Mouse (Mus musculus) Patski (cell line): ENCODE measurements around the gene Rdh19. TPM values are rescaled to one million over a fixed set of nuclear protein-coding genes. Genes with fewer than 3 reads are reported as not detected.
"Not testable (repeated sequence)": the region's sequence is repeated elsewhere in the genome, so short reads cannot be mapped to it uniquely, and the experiment has no call there.

Source experiments
- ATAC-seq: fragments of 100-300 bp; one replicate; pipeline ENCODE4 v1.8.0; 2021
- CTCF ChIA-PET: fragments of 350-600 bp; sonication (Branson Sonifier 250); formaldehyde crosslinking; loops from one replicate; lab custom pipeline; 2022; ENCODE audit warnings: inconsistent platforms; lab: Charles Lee
- POLR2A ChIA-PET: fragments of 350-600 bp; sonication (Branson Sonifier 250); formaldehyde crosslinking; loops from one replicate; lab custom pipeline; 2022; ENCODE audit warnings: antibody characterized with exemption, inconsistent platforms; lab: Charles Lee
- DNase-seq: peaks from one replicate; pipeline ENCODE4 v3.0.0-alpha.2; 2011; ENCODE audit warnings: low read depth, low spot score
- H3K27me3 ChIP-seq: fragments of 371-371 bp; one replicate; pipeline ENCODE4 v1.5.1; 2021
- CTCF ChIP-seq: fragments of 100-300 bp; IDR thresholded peaks from one replicate; pipeline ENCODE4 v1.5.1; 2021
- in situ Hi-C: fragments of 300-500 bp; cut with MboI; formaldehyde crosslinking; loops from 3 replicates; pipeline ENCODE4 v1.11.1; 2018; ENCODE audit warnings: low pct_unique_long_range_greater_than_20kb, mixed read lengths
- polyA plus RNA-seq: library from polyadenylated mRNA; unstranded; gene quantifications from one replicate; pipeline ENCODE4 v1.2.3, GENCODE M21; 2021

Rdh19 gene
- polyA plus RNA-seq, 1 experiment from 2014 or later: not detected

DNA sequence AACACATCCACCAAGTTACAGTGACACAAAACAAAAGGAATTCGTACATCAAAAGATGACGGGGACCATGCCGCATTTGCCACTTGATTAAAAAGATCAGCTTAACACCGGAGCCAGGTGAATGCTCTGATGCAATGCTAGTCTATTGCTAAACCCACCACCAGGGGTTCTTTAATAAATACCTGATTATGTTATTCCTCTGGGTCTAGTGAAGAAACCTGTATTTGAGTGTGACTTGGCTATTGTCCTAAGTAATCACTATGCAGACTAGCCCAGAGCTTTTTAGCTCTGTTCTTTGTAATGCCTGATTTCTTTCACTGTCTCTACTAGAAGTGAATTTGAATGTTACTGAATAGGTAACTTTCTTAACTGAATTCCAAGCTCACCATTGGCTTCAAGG lies 31.3 kb downstream of the Rdh19 start:
- TF ChIP-seq CTCF: no peak
- DNase-seq (no peak), ATAC-seq (no peak)
- POLR2A ChIA-PET: no interaction called here
- no peaks in the 10 kb centered on the region for H3K27me3 ChIP-seq
- in situ Hi-C loops: no loop called here
- CTCF ChIA-PET: no interaction called here

- ATAC-seq: no peak
- ChIA-PET POLR2A (no interaction called here), CTCF (no interaction called here)
- in situ Hi-C loops: no loop called here
- DNase-seq: no peak
- H3K27me3 ChIP-seq: no peaks in the 10 kb centered on the region
- TF ChIP-seq CTCF: no peak
These were observed 36.8 kb downstream of the Rdh19 start for GRCm38 (mm10) chr10:127886551-127886950.

GRCm38 (mm10) chr10:127886971-127887370 lies 37.2 kb downstream of the Rdh19 start:
- ChIA-PET POLR2A (no interaction called here), CTCF (no interaction called here)
- in situ Hi-C loops: no loop called here
- DNase-seq (no peak), ATAC-seq (no peak)
- no peak for TF ChIP-seq CTCF
- no peaks in the 10 kb centered on the region for H3K27me3 ChIP-seq

DNA sequence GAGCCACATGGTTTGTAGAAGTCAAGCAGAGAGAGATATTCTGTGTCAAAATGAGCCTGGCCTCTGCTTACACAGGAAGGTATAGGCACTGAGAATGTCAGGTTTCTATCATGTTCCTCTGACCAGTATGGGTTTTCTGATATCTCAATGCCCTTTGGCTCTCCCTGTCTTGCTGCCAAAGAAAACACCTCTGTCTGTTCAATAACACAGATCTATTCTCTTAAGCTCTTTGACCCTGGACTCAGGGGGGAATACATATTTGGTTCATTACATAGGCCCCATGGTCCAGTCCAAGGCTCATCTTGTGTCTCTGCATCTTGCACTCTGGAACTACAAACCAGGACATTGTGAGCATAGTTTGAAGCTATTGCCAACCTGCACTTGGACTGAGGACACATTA lies 38.9 kb downstream of the Rdh19 start, which contains the start of gene Rdh7:
Gene Rdh7, minus strand, starts transcription at position 213 of the 400 bp plus-strand sequence.
- DNase-seq: no peak
- no peak for ATAC-seq
- in situ Hi-C loops: no loop called here
- ChIA-PET CTCF (no interaction called here), POLR2A (no interaction called here)
- no peak for TF ChIP-seq CTCF
- no peaks in the 10 kb centered on the region for H3K27me3 ChIP-seq

GRCm38 (mm10) chr10:127891481-127891880 lies 41.8 kb downstream of the Rdh19 start:
- DNase-seq: no peak
- ChIA-PET CTCF (no interaction called here), POLR2A (no interaction called here)
- ATAC-seq: no peak
- in situ Hi-C loops: no loop called here
- TF ChIP-seq CTCF: no peak
- H3K27me3 ChIP-seq: no peaks in the 10 kb centered on the region

DNA sequence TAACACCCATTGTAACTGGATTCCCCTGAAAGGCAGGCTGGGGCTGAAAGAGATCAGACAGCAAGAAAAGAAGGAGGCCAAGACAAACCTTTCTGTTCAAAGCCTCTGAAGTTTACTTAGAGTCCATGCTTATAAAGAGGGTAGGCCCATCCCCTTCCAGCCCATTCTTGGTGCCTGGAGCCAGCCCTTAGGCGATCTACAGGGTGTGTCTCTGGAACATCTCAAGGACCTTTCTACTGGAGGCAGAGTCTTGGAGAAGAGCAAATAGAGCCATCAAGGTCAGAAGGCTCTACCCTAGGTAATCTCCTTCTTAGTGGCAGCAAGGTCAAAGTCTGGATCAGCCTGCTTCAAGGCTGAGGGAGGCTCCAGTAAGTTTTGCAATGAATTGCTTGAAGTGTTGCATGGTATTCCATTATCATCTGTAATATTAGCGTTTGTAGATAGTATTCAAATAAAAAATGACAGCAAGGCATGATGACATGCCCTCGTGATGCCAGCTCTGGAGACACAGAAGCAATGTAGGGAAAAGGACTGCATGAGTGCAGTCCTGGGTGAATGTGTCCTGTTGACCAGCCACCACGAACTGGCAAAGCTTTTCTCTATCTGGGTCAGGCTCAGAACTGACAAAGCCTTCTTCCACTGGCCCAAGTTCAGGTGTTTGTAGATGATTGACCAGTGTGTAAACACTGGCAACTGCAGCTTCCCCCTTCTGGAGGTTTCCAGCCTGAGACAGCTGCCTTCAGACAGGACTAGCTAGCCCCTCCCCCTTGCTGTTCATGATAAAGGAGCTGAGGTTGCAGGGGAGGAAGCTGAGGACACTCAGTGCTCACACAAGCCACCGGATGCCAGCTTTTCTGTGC lies 43.7 kb downstream of the Rdh19 start:
- in situ Hi-C loops, H3K27me3 ChIP-seq, CTCF ChIA-PET, POLR2A ChIA-PET, DNase-seq: not testable (repeated sequence)
- ATAC-seq: peak; percentile 39

GRCm38 (mm10) chr10:127896705-127897104 lies 47.0 kb downstream of the Rdh19 start:
- no peak for ATAC-seq
- DNase-seq: no peak
- in situ Hi-C loops: no loop called here
- no peaks in the 10 kb centered on the region for H3K27me3 ChIP-seq
- POLR2A ChIA-PET: no interaction called here
- CTCF ChIA-PET: no interaction called here
- TF ChIP-seq CTCF: no peak

- no peaks in the 10 kb centered on the region for H3K27me3 ChIP-seq
- ATAC-seq: no peak
- POLR2A ChIA-PET: no interaction called here
- in situ Hi-C loops: no loop called here
- TF ChIP-seq CTCF: no peak
- DNase-seq: no peak
- CTCF ChIA-PET: interaction anchor here (1.9 kb wide), 1 partner anchor 15 kb away, joined by 6 read pairs; no protein-coding TSS in a partner anchor
These were observed 47.8 kb downstream of the Rdh19 start for GRCm38 (mm10) chr10:127897506-127897905.

- DNase-seq (no peak), ATAC-seq (no peak)
- no peak for TF ChIP-seq CTCF
- in situ Hi-C loops: no loop called here
- ChIA-PET CTCF (interaction anchor here (1.9 kb wide), 1 partner anchor 14 kb away, joined by 6 read pairs; no protein-coding TSS in a partner anchor), POLR2A (no interaction called here)
- H3K27me3 ChIP-seq: no peaks in the 10 kb centered on the region
These were observed 48.5 kb downstream of the Rdh19 start, which contains the start of gene Sdr9c7 for GRCm38 (mm10) chr10:127898218-127898617. TSS of gene Sdr9c7 (plus strand) at chr10:127898518.

GRCm38 (mm10) chr10:127899783-127900182 lies 50.1 kb downstream of the Rdh19 start:
- ATAC-seq (no peak), DNase-seq (no peak)
- CTCF ChIA-PET: interaction anchor here (1.1 to 2.3 kb wide), 4 partner anchors 12 to 74 kb away, joined by 3 to 8 read pairs (median 4); no protein-coding TSS in a partner anchor
- in situ Hi-C loops: no loop called here
- H3K27me3 ChIP-seq: no peaks in the 10 kb centered on the region
- no peak for TF ChIP-seq CTCF
- POLR2A ChIA-PET: no interaction called here

DNA sequence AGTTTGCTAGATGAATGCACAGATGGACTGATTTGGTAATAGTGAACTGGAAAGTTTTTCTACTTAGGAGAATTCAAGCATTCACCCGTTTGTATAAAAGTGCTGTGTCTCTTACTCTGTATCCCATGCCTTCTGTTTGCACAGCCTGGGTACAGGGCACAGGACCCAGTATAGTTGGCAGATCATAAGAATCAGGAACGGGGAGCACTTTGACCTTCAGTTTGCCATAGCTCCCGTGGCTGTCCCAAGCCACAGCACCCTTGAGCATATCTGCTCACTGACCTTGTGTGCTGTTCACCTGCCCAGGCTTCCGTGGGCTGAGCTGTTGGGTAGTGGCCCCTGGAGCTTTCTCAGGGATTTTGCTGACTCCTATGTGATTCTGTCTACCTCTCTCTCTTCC lies 52.0 kb downstream of the Rdh19 start:
- DNase-seq: no peak
- CTCF ChIA-PET: interaction anchor here (1.2 kb wide), 1 partner anchor 166 kb away, joined by 3 read pairs; no protein-coding TSS in a partner anchor
- POLR2A ChIA-PET: no interaction called here
- TF ChIP-seq CTCF: no peak
- in situ Hi-C loops: no loop called here
- ATAC-seq: no peak
- no peaks in the 10 kb centered on the region for H3K27me3 ChIP-seq
